Mouse (Mus musculus): ENCODE data around the gene Gpn1. TPM values are rescaled to one million over a fixed set of nuclear protein-coding genes. Genes with fewer than 3 reads are reported as not detected.

Gene Gpn1
- polyA plus RNA-seq (2015; fragmentation: Nextera tagmentation; extraction: Ambion mirVana) = 74.0 and 83.8 TPM in 2 replicates

DNA sequence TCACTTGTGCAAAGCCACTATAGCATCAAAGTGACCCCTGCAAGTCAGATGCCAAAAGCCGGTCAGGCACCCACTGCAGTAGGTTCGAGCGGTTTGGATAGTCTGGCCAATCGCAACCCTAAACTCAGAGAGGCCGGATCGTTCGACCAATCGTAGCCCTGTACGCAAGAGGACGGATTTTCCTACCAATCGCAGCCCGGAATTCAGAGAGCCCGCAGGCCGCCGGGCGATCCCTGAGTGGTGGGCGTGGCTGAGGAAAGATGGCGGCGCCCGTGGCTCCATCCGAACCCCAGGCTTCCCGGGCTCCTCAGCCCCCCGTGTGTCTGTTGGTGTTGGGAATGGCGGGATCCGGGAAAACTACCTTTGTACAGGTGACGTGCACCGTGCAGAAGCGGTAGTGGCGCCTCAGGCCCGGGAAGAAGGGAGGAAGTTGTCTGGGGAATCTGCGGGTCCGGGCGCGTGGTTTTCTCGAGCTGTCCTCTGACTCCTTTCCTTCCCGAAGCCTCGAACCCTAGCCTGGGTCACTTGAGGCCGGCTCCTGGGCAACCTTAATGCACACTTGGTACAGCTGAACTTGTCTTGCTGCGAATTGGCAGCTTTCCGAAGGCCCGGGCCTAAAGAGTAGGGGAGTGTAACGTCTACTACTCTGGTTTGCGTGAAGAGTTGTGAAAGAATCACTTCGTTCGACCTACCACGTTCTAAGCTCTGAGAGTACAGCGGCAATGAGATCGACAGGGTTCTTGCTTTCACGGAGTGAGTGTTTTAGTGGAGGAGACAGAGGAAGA, at the start of gene Gpn1:
Gene Gpn1, plus strand, starts transcription at position 229 of the 785 bp plus-strand sequence.
- Histone ChIP-seq H3K36me3 (peaks cover 33% of the 10 kb centered on the region), H3K9me3 (0 out of 2 replicates have a peak, but pooled peaks cover 3% of the 10 kb centered on the region), H3K4me1 (replicated peaks) (peaks cover 14% of the 10 kb centered on the region), H3K4me3 (peak within 1 kb of the TSS; percentile 89), H3K4me2 (peak within 1 kb of the TSS; percentile 86), H3K27ac (peak within 1 kb of the TSS; percentile 14; the same call in 1 of the 2 replicates), H3K27me3 (no peaks in the 10 kb centered on the region), H3K9ac (peak within 1 kb of the TSS; percentile 80)
- under 1% methylated on average over 48 of the region's 49 CpGs for WGBS
- peak; percentile 100 for ATAC-seq (ENCODE audit: low FRiP score)

DNA sequence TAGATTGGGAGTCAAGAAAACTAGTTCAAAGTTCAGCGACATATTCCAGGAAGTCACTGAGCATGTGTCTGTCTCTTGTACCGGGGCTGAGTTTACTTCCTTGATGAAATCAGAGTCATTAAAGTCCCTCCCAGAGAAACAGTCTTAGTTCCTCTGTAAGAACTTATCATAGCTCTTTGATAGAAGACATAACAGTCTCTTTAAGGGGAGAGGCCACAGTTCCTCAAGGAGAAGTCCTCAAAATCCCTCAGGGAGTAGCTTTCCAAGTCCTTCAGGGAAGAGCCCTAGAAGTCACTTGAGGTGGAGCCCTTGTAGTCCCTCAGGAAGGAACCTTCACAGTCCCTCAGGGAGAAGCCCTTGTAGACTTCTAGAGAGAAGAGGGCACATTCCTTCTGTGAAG, 43.2 kb upstream of the Gpn1 start:
- Histone ChIP-seq H3K9me3 (no peaks in the 10 kb centered on the region), H3K27me3 (no peaks in the 10 kb centered on the region), H3K27ac (no peak overlapping the region), H3K9ac (no peak overlapping the region), H3K4me3 (no peak overlapping the region), H3K36me3 (0 out of 2 replicates have a peak, but pooled peaks cover 3% of the 10 kb centered on the region), H3K4me1 (replicated peaks) (peaks cover 15% of the 10 kb centered on the region), H3K4me2 (no peak overlapping the region)
- ATAC-seq (ENCODE audit: low FRiP score) = 0 out of 2 replicates have a peak, but pooled peaks have one; percentile 9
- WGBS = 87% methylated on average over 2 of the region's 2 CpGs

DNA sequence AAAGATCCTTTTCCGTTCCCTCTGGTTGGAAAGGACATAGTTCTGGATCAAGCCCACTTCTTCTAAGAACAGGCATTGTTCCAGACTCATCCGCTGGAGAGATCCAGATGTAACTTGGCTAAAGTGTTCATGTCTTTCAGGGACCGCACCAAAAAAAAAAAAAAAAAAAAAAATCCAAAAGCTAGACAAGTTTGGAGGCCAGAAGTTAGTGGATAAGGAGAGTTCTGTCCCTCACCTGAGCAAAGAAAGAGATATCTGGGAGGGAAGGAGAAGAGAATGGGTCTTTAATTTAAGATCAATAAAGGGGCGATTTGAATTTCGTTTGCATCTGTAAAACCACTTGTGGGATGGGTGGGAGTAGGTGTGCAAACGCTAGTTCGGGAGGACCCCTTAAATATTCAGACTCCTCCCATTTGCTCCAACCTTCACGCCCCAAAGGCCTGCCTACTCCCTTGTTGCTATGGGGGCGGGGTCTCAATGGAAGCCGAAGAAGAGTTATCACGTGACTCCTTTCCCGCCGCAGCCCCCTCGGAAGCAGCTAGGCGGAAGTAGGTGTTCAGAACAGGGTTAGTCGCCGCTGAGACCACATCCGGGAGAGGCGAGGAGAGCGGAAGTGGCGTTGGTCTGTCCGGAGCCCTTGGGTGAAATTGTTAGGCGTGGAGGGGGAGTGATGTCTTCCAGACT, 42.5 kb upstream of the Gpn1 start, which contains the start of gene Zfp512:
Gene Zfp512, plus strand, starts transcription at position 554 of the 684 bp plus-strand sequence.
- WGBS = 6% methylated on average over 23 of the region's 23 CpGs
- peaks cover 15% of the 10 kb centered on the region for H3K4me1 ChIP-seq (replicated peaks)
- H3K36me3 ChIP-seq = 0 out of 2 replicates have a peak, but pooled peaks cover 3% of the 10 kb centered on the region
- peak; percentile 99 for ATAC-seq (ENCODE audit: low FRiP score)
- H3K9ac ChIP-seq = peak within 1 kb of the TSS; percentile 80
- H3K27me3 ChIP-seq = no peaks in the 10 kb centered on the region
- peak within 1 kb of the TSS; percentile 70 for H3K4me2 ChIP-seq
- no peaks in the 10 kb centered on the region for H3K9me3 ChIP-seq
- H3K27ac ChIP-seq = peak within 1 kb of the TSS; percentile 53; the same call in 1 of the 2 replicates
- H3K4me3 ChIP-seq = peak within 1 kb of the TSS; percentile 54

DNA sequence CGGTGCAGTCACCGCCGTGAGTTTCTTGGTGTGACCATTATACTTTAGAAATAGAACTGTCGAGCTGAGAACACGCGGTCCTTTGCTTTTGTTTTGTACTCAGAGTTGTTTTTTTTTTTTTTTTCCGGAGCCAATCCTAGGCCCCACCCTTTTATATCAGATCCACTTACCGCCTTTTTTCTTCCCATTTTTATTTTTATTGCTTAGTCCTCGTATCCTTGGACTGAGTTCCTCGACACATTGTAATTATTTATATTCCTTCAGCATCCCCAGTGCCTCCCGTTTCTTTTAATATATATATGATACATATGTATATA, 42.0 kb upstream of the Gpn1 start:
- Histone ChIP-seq H3K36me3 (0 out of 2 replicates have a peak, but pooled peaks cover 3% of the 10 kb centered on the region), H3K4me1 (replicated peaks) (peaks cover 15% of the 10 kb centered on the region), H3K27ac (peak overlapping the region; percentile 53; the same call in 1 of the 2 replicates), H3K4me3 (peak overlapping the region; percentile 54), H3K4me2 (peak overlapping the region; percentile 70), H3K9ac (peak overlapping the region; percentile 80), H3K27me3 (no peaks in the 10 kb centered on the region), H3K9me3 (no peaks in the 10 kb centered on the region)
- ATAC-seq (ENCODE audit: low FRiP score) = no peak
- 0% methylated on average over 11 of the region's 11 CpGs for WGBS

DNA sequence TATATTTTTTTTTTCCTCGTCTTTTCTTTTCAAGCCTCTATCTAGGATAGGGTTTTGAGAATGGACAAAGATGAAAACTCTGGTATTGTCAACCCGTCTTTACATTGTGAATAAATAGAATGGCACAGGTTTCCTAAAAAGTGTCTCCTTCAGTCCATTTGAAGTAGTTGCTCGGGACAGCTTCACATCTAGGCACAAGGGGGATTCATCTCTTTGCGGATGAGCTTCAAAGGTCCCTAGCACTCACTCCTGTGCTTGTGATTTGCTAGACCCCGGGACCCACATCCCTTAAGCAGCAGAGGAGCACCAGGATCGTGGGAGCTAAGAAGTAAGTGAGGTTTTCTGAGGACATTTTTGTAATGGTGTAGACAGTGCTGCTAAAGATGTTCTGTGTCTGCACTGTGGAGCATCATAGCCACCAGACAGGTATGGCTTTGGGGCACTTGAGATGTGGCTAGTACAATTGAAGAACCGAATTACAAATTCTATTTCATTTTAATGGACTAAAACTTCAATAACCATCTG, 41.6 kb upstream of the Gpn1 start:
- H3K36me3 ChIP-seq = 0 out of 2 replicates have a peak, but pooled peaks cover 3% of the 10 kb centered on the region
- ATAC-seq (ENCODE audit: low FRiP score) = no peak
- 21% methylated on average over 7 of the region's 7 CpGs for WGBS

DNA sequence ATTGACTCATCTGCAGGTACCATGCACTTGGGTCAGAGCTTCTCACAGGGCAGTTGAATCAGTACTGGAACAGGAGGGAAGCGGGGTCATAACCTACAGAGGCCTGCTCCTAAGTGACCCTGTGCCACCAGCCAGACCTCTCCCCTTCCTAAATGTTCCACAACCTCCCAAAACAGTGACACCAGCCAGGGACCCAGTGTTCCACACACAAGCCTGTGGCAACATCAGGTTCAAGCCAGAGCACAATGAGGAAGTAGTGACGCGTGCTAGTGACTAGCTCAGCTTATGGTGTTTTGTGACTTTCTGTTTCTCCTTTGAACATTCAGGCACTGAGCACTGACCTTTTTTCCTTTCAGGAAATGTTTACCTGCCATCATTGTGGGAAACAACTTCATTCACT, 26.7 kb upstream of the Gpn1 start:
- peaks cover 73% of the 10 kb centered on the region for H3K36me3 ChIP-seq

More for the DNA sequence above, 41.6 kb upstream of the Gpn1 start:
- H3K27me3 ChIP-seq = no peaks in the 10 kb centered on the region
- H3K4me1 ChIP-seq (replicated peaks) = peaks cover 15% of the 10 kb centered on the region
- peak overlapping the region; percentile 54 for H3K4me3 ChIP-seq
- H3K27ac ChIP-seq = no peak overlapping the region
- H3K9ac ChIP-seq = peak overlapping the region; percentile 80
- H3K9me3 ChIP-seq = no peaks in the 10 kb centered on the region
- peak overlapping the region; percentile 70 for H3K4me2 ChIP-seq

DNA sequence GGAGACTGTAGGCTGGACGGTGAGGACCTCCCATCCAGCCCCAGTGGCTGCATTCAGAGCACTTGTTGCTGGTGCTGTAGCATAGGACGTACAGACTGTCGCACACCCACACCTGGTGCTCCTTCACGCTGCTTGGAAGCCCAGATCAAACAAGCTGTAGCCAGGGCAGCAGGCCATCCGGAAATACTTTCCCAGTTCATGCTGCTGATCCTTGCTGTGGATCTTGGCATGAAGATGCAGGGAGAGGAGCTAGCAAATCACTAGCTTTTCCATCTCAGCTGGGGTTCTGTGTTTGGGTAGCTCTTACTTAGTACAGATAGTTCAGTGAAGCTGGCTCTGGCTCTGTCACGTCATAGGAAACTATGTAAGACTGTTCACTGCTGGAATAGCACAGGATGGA, 24.8 kb upstream of the Gpn1 start:
- ATAC-seq (ENCODE audit: low FRiP score) = no peak
- 95% methylated on average over 6 of the region's 6 CpGs for WGBS
- no peak overlapping the region for H3K4me3 ChIP-seq
- H3K36me3 ChIP-seq = peaks cover 92% of the 10 kb centered on the region
- H3K27me3 ChIP-seq = no peaks in the 10 kb centered on the region
- H3K9me3 ChIP-seq = no peaks in the 10 kb centered on the region
- H3K4me2 ChIP-seq = no peak overlapping the region
- 0 out of 2 replicates have a peak overlapping the region, but pooled peaks have one; percentile 5 for H3K9ac ChIP-seq
- no peak overlapping the region for H3K27ac ChIP-seq
- no peaks in the 10 kb centered on the region for H3K4me1 ChIP-seq (replicated peaks)

More for the DNA sequence above, 26.7 kb upstream of the Gpn1 start:
- Histone ChIP-seq H3K9ac (no peak overlapping the region), H3K4me2 (no peak overlapping the region), H3K4me3 (no peak overlapping the region), H3K27ac (no peak overlapping the region), H3K4me1 (replicated peaks) (no peaks in the 10 kb centered on the region), H3K9me3 (no peaks in the 10 kb centered on the region), H3K27me3 (no peaks in the 10 kb centered on the region)
- 92% methylated on average over 3 of the region's 3 CpGs for WGBS
- ATAC-seq (ENCODE audit: low FRiP score) = no peak

DNA sequence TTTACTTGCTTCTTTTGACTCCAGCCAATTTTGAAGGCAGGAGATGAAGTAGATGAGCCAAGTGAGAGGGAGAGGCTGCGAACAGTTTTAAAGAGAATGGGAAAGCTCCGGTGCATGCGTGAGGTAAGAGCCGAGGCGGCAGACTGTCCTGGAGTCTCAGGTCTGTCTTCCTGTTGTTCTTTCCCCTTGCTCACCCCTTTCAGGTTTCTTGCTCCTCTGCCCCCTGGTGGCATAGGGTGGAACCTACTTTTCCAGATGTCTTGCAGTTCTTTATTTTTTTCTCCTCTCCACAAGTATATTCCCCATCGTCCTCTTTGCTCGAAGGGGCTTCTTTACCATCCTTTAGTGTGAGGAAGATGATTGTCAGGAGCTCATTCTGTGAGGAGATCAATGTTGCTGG, 24.2 kb upstream of the Gpn1 start:
- Histone ChIP-seq H3K4me2 (no peak overlapping the region), H3K27me3 (no peaks in the 10 kb centered on the region), H3K27ac (no peak overlapping the region), H3K4me3 (no peak overlapping the region), H3K9ac (no peak overlapping the region), H3K9me3 (no peaks in the 10 kb centered on the region), H3K4me1 (replicated peaks) (no peaks in the 10 kb centered on the region), H3K36me3 (peaks cover 96% of the 10 kb centered on the region)
- 87% methylated on average over 7 of the region's 7 CpGs for WGBS
- no peak for ATAC-seq (ENCODE audit: low FRiP score)

DNA sequence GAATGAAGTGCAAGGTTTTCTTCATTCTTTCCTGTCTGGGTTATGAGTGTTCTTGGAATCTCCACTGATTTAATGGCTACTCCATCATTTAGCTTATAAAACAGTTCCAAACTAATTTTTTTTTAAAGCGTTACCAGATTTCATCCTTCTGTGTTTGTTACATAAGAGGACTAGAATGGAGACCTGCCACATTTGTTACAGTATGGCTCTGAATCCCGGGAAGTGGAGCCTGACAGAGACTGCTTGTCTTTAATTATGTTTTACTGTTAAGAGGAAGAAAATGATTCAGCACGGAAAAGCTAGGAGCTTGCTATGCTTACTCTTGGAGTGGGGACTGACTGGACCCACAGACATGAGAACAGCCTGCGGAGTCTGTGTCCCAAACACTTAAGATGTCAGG, 14.0 kb upstream of the Gpn1 start:
- Histone ChIP-seq H3K36me3 (peaks cover 91% of the 10 kb centered on the region), H3K27ac (no peak overlapping the region), H3K27me3 (no peaks in the 10 kb centered on the region), H3K4me3 (no peak overlapping the region), H3K9ac (no peak overlapping the region), H3K9me3 (no peaks in the 10 kb centered on the region), H3K4me1 (replicated peaks) (no peaks in the 10 kb centered on the region), H3K4me2 (no peak overlapping the region)
- no peak for ATAC-seq (ENCODE audit: low FRiP score)
- 97% methylated on average over 4 of the region's 4 CpGs for WGBS

DNA sequence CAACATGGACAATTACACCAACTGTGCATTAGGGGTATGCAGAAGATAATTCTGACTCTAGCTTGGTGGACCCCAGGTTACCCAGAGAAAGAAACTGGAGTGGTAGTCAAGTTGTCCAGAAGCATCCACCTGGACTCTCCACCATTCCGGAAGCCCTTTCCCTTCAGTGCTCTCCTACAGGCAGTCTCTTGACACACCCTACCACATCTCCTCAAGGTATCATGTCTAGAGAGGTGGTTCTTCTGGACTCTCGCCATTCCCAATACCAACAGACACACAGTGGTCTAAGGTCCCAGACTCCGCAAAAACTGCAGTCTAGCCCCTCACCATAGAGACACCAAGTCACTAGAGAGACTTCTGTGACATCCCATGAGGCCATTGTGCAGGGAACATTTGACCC, 9.1 kb upstream of the Gpn1 start, which contains the start of gene 4930548H24Rik:
Gene 4930548H24Rik, plus strand, starts transcription at position 301 of the 400 bp plus-strand sequence.
- no peak within 1 kb of the TSS for H3K9ac ChIP-seq
- peaks cover 44% of the 10 kb centered on the region for H3K36me3 ChIP-seq
- H3K4me2 ChIP-seq = no peak within 1 kb of the TSS
- no peak within 1 kb of the TSS for H3K27ac ChIP-seq
- no peaks in the 10 kb centered on the region for H3K27me3 ChIP-seq
- H3K9me3 ChIP-seq = no peaks in the 10 kb centered on the region
- WGBS = 96% methylated on average over 3 of the region's 3 CpGs
- no peak for ATAC-seq (ENCODE audit: low FRiP score)
- no peak within 1 kb of the TSS for H3K4me3 ChIP-seq
- no peaks in the 10 kb centered on the region for H3K4me1 ChIP-seq (replicated peaks)

DNA sequence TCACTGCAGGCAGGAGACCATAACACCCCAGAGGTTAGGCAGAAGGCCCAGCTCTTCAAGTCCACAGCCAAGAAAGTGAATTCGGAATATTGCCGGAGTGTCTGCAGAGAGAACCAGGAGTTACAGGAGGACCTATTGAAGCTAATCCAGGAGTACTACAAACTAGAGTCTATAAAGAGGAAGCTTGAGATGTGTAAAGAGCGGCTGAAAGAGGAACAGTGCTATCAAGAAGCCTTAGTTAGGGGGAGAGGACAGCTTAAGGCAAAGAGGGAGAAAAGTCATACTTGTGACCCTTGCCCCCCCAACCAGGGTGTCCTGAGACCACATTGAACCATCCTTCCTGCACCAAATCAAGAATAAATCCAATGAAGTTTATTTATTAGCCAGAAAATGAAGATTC, 6.7 kb upstream of the Gpn1 start:
- ATAC-seq (ENCODE audit: low FRiP score) = no peak
- WGBS = 97% methylated on average over 3 of the region's 3 CpGs

More for the DNA sequence above, 6.7 kb upstream of the Gpn1 start:
- no peak overlapping the region for H3K27ac ChIP-seq
- no peaks in the 10 kb centered on the region for H3K4me1 ChIP-seq (replicated peaks)
- H3K4me3 ChIP-seq = no peak overlapping the region
- H3K36me3 ChIP-seq = peaks cover 22% of the 10 kb centered on the region
- no peaks in the 10 kb centered on the region for H3K27me3 ChIP-seq
- H3K4me2 ChIP-seq = no peak overlapping the region
- no peak overlapping the region for H3K9ac ChIP-seq
- H3K9me3 ChIP-seq = 0 out of 2 replicates have a peak, but pooled peaks cover 3% of the 10 kb centered on the region
